Mouse (Mus musculus) embryonic stem cell, embryonic (primary cell): ENCODE results near the gene Hps5.
"Not testable (repeated sequence)": the region's sequence is repeated elsewhere in the genome, so short reads cannot be mapped to it uniquely, and the experiment has no call there.

ENCODE experiments used
- CTCF ChIA-PET, 4 experiments: fragments of 300-600 bp in 2 of 4; fragments of 350-600 bp in 2 of 4; sonication (Branson Sonifier 250); formaldehyde crosslinking; loops; one replicate each; lab custom pipeline; 2022; ENCODE audit warnings: inconsistent platforms in 2 of 4; lab: Charles Lee
- POLR2A ChIA-PET, 4 experiments: fragments of 300-600 bp in 2 of 4; fragments of 350-600 bp in 2 of 4; sonication (Branson Sonifier 250); formaldehyde crosslinking; loops; one replicate each; lab custom pipeline; 2022; ENCODE audit warnings: antibody characterized with exemption in 4 of 4, inconsistent platforms in 1 of 4; lab: Charles Lee

Hps5 gene

DNA sequence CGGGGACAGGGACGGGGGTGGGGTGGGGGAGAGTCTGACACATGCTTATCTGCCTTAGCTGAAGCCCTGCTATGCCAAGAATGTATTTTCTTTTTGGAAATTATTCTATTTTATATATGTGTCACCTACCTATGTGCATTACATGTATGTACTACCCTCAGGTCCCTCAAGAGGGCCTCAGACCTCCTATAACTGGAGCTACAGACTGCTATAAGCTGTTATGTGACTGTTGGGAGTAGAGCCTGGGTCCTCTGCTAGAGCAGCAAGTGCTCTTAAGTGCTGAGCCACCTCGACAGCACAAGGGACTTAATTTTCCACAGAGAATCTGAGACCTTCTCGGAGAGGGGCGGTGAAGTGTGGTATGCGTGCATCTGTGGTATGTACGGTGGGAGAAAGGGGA, 27.4 kb downstream of the Hps5 start:
- CTCF ChIA-PET: interaction anchor here (0.5 to 4.1 kb wide), 18 partner anchors 13 to 1114 kb away, joined by 3 to 28 read pairs (median 3); partner anchors contain the start of genes Saal1 (in 3 of the 4), Gtf2h1 (in 1 of the 4), Hps5 (in 1 of the 4) and Saa3 (in 1 of the 4)
- POLR2A ChIA-PET: interaction anchor here (0.6 to 2.1 kb wide), 18 partner anchors 9 to 89 kb away, joined by 3 to 11 read pairs (median 4); partner anchors contain the start of genes Gtf2h1 (in 2 of the 4), Hps5 (in 2 of the 4) and Saal1 (in 1 of the 4)

DNA sequence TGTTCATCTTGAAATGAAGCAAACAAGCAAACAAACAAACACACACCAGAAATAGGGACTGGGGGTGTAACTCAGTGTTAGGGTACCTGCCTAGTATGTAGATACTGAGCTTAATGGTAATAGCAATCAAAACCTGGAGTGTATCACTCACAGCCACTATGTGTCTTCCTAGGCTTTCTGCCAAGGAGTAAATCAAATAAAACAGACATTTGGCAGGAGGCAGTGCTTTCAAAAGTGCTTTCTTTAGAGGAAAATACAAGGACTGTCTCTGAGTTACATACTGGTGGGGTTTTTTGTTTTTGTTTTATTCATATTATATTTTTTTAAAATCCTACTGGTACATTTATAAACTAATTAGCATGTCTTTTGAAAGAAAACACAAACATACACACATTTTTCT, 28.5 kb downstream of the Hps5 start:
- ChIA-PET CTCF (interaction anchor here in 2 of 4 experiments (0.7 to 1.1 kb wide), 3 partner anchors 50 to 670 kb away, joined by 3 read pairs; no protein-coding TSS in a partner anchor), POLR2A (interaction anchor here in 2 of 4 experiments (1.0 to 2.1 kb wide), 6 partner anchors 9 to 32 kb away, joined by 3 to 11 read pairs (median 4); partner anchors contain the start of genes Gtf2h1 (in 2 of the 2) and Hps5 (in 2 of the 2))

DNA sequence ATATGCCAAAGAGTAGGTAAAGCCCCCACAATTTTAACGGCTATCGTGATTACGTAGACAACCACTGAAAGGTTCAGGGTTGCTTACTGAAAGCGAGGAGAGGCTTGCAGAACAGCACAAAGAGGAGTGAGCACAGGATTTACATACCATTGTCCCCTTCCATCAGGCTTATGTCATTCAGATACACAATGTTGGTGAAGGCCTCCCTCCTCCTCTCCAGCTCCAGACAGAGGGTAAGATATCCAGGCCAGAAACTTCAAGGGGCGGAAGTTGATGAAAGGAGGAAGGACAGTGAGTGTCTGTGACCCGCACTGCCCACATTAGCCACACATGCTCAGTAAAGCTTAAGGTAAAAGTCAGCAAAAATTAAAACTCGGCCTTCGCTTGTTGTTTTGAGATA, 31.2 kb downstream of the Hps5 start:
- POLR2A ChIA-PET: interaction anchor here in 1 of 4 experiments (0.6 to 1.1 kb wide), 3 partner anchors 60 to 74 kb away, joined by 3 read pairs; no protein-coding TSS in a partner anchor
- CTCF ChIA-PET: interaction anchor here in 1 of 4 experiments (0.6 kb wide), 1 partner anchor 385 kb away, joined by 3 read pairs; no protein-coding TSS in a partner anchor

DNA sequence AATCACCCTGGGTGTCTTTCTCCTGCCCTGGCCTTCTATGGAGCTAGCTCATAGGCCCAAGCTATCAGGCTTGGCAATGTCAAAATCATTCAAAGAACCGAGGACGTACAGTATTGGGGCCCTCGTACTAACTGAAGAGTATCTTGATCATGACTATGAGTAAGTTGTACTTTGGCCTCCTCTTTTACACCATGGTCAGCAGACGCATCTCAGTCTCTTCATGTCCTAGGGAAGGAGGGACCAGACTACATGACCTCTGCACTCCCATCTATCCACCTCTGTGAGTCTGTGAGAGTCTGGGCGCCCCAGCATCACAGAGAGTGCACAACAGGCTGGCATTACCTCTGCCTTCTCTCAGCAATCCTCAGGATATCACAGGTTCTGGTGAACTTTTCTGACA, 33.3 kb downstream of the Hps5 start:
- ChIA-PET POLR2A (interaction anchor here in 3 of 4 experiments (0.5 to 1.3 kb wide), 8 partner anchors 13 to 160 kb away, joined by 3 to 6 read pairs (median 3); partner anchors contain the start of gene Saa3 (in 1 of the 3)), CTCF (interaction anchor here in 2 of 4 experiments (0.7 to 1.5 kb wide), 3 partner anchors 8 to 188 kb away, joined by 3 to 5 read pairs (median 3); partner anchors contain the start of gene Saal1 (in 1 of the 2))

DNA sequence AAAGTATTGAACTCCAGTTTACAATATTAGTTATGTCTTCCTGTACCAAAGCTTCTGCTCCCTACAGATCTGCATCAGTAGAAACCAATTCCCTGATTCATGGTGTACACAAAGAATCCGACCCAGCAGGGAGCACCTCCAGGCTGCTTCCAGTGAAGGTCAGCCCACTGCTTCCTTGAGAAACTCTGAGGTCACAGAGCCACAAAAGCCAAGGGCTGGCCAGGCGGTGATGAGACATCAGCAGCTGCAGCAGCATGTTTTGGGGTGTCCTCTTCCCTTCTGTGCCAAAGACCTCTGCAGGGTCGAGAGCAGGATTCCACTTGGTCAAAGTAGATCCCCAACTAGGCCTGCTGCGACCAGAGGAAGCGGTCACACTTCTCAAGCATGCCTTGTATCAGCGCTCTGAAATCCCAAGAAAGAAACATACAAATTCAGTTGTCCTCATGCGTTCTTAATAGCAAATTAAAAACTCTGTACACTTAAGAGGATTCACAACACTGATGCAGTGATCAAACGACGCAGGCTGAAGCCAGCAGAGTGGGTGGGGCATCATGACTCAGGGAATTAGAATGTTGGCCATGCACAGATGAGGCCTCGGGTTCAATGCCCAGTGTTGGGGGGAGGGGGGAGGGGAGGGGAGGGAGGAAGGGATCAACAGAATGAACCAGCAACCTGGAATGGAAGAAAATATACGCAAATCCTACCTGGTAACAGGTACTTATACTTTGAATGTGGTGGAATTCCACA, 34.6 kb downstream of the Hps5 start:
- POLR2A ChIA-PET: interaction anchor here in 2 of 4 experiments (0.5 to 1.4 kb wide), 8 partner anchors 8 to 97 kb away, joined by 3 to 4 read pairs (median 3); no protein-coding TSS in a partner anchor
- CTCF ChIA-PET: interaction anchor here in 3 of 4 experiments (0.5 to 0.8 kb wide), 4 partner anchors 8 to 16 kb away, joined by 3 to 4 read pairs (median 4); no protein-coding TSS in a partner anchor

DNA sequence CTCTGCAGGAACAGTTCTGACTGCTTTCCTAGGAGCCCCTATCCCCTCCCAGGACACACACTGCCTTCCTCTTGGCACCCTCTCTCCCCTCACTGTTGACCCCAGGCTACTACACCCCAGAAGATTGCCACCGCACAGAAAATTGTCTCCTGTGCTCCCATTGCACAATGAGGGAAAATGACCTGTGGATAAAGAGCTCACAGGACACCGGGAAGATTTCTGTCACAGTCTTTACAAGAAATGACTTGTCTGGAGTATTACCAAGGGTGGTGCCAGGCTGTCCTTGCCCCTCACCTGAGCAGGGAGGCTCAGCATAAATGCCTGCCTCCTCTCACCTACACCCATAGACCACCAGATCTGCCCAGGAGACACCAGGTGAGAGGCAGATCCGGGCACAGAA, 44.4 kb downstream of the Hps5 start, which contains the start of gene Saa2:
Saa2 (plus strand) TSS at position 301 of the 400 bp plus-strand sequence.
- POLR2A ChIA-PET: interaction anchor here in 1 of 4 experiments (0.6 kb wide), 1 partner anchor 19 kb away, joined by 6 read pairs; no protein-coding TSS in a partner anchor
- CTCF ChIA-PET: no interaction called here

DNA sequence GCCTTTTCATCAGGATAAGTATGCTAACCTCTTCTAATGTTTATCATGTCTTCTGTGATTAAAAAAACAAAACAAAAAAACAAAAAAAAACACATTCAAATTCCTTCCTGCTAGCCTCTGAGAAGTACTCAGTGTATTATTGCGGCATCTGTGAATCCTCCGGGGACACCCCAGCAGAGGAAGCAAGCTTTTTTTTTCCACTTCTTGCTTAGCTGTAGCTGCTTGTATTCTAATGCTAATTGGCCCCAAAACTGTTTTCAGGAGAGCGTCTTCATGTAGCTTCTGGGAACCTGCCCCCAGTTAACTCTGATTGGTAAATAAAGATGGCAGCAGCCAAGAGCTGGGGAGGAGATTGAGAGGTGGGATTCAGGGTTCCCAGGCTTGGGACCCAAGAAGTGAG, 47.4 kb downstream of the Hps5 start:
- ChIA-PET POLR2A (interaction anchor here in 3 of 4 experiments (0.6 to 1.6 kb wide), 28 partner anchors 8 to 1261 kb away, joined by 3 to 10 read pairs (median 3); partner anchors contain the start of genes Gtf2h1 (in 1 of the 3), Hps5 (in 1 of the 3), Saa3 (in 1 of the 3) and Saa4 (in 1 of the 3)), CTCF (interaction anchor here in 2 of 4 experiments (0.5 to 0.8 kb wide), 2 partner anchors 10 to 38 kb away, joined by 3 to 4 read pairs; no protein-coding TSS in a partner anchor)

DNA sequence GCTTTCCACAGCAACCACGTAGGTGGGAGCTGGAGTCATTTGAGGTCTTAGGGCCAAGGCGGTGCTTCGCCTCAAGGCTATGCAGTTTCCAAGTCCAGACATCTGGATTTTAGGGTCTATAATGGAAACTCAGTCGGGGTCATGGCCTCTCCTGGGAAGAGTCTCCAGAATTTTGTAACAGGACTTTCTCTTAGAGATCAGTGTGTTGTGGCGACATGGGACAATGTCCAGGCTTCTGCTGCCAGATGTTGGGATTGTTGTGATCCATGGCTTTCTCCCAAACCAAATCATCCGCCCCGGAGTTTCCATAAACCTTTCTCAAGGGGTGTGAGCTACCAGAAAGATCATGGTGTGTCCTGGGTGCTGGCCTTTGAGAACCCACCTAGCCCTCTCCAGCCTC, 49.5 kb downstream of the Hps5 start:
- ChIA-PET CTCF (interaction anchor here in 1 of 4 experiments (1.3 kb wide), 1 partner anchor 9 kb away, joined by 3 read pairs; no protein-coding TSS in a partner anchor), POLR2A (interaction anchor here in 2 of 4 experiments (0.8 to 1.2 kb wide), 4 partner anchors 12 to 172 kb away, joined by 3 to 5 read pairs (median 4); no protein-coding TSS in a partner anchor)

DNA sequence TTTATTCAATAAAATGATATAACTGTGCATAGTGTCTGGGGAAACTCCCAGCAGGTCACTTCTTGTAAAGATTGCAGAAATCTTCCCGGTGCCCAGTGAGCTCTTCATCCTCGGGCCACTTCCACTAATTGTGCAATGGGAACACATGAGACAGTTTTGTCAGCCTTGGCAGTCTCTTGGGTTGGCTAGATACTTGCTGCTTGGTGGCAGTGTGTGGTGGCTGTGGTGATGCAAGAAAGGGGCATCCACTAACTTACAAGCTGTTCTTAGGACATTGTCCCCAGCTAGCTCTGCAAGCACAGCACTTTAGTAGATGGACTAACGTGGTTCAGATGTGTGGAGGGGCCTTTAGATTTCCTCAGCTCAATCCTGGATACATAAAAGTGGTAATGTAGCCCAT, 50.0 kb downstream of the Hps5 start:
- ChIA-PET POLR2A (interaction anchor here in 2 of 4 experiments (0.8 to 1.2 kb wide), 4 partner anchors 12 to 172 kb away, joined by 3 to 5 read pairs (median 4); no protein-coding TSS in a partner anchor), CTCF (interaction anchor here in 1 of 4 experiments (1.3 kb wide), 1 partner anchor 10 kb away, joined by 3 read pairs; no protein-coding TSS in a partner anchor)

DNA sequence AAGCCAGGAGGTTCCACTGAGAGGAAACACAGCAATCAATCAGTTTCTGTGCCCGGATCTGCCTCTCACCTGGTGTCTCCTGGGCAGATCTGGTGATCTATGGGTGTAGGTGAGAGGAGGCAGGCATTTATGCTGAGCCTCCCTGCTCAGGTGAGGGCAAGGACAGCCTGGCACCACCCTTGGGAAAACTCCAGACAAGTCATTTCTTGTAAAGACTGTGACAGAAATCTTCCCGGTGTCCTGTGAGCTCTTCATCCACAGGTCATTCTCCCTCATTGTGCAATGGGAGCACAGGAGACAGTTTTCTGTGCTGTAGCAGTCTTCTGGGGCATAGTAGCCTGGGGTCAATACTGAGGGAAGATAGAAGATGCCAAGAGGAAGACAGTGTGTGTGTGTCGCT, 53.0 kb downstream of the Hps5 start, which contains the start of gene Saa1:
Saa1 (minus strand) TSS at position 101 of the 400 bp plus-strand sequence.
- CTCF ChIA-PET: not testable (repeated sequence)

DNA sequence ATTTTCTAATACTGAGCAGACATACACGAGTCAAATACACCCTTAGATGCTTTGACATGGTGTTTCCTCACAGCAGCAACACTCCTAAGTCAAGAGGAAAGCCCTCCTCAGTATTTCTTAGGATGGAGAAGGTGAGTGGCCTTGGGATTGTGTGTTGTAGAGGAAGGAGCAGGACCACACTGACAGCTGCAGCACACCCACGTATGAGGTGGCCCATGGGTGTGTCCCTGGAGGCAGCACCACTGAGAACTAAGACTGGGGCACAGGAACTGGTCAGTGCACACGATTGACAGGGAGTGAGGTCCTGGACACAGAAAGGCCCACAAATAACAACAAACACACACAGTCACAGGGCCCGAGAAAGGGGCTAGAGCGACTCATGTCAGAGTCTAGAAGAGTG, 55.8 kb downstream of the Hps5 start:
- POLR2A ChIA-PET: interaction anchor here in 1 of 4 experiments (0.7 kb wide), 1 partner anchor 218 kb away, joined by 3 read pairs; the partner anchor contains the start of gene Uevld

More for the DNA sequence above, 53.0 kb downstream of the Hps5 start, which contains the start of gene Saa1:
- POLR2A ChIA-PET: interaction anchor here in 1 of 4 experiments (1.4 kb wide), 1 partner anchor 12 kb away, joined by 3 read pairs; no protein-coding TSS in a partner anchor

DNA sequence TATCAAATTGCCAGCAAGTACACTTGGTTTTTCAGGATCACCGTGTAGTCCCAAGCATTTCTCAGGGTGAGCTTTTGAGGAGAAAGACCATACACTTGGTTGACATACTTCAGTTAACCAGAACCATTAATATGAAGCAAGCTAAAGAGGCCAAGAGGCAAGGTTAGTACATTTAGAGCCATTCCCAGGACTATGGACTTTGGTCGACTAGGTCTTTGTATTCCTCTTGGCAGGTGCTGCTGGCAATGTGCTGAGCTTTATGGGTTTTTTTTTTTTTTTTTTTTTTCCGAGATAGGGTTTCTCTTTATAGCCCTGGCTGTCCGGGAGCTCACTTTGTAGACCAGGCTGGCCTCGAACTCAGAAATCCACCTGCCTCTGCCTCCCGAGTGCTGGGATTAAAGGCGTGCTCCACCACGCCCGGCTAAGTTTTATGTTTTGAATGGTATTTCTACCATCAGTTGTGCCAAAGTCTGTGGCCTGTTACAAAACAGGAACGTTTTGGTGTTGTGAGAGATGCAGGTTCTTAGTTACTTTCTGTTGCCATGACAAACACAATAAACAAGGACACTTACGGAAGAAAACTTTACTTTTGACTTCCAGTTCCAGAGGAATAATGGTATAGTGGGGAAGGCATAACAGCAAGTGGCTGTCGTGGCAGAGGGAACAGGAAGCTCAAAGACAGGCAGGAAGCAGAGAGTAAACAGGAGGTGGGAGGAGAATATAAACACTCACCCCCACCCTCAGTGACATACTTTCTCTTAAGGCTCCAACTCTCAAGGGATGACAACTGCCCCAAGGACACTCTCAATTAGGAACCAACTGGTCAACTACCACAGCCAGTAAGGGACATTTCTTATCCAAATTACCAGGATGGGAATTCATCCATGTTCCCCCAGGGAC, 57.1 kb downstream of the Hps5 start:
- ChIA-PET CTCF (interaction anchor here in 2 of 4 experiments (0.6 to 1.0 kb wide), 2 partner anchors 10 to 20 kb away, joined by 4 read pairs; no protein-coding TSS in a partner anchor), POLR2A (interaction anchor here in 2 of 4 experiments (0.6 to 1.3 kb wide), 4 partner anchors 10 to 196 kb away, joined by 3 to 4 read pairs (median 4); no protein-coding TSS in a partner anchor)

More for the DNA sequence above, 55.8 kb downstream of the Hps5 start:
- CTCF ChIA-PET: not testable (repeated sequence)

DNA sequence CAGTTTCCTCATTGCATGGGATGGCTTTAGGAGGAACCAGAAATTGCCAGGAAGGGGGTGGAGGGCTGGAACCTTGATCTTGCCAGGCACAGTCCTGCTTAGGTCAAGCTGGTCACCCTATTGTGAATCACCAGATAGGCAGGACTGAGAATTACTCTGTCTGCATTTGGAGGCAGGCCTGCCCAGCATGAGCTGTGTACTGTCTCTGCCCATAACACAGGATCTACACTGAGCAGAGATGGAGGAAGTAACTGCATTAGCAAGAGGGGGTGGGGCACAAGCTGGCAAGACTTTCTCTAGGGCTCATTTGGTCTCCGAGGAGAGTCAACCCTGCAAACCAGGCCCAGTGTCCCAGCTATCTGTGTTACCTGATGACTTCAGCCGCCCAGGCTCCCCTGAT, 60.9 kb downstream of the Hps5 start:
- ChIA-PET CTCF (interaction anchor here in 1 of 4 experiments (0.7 to 2.4 kb wide), 2 partner anchors 21 to 23 kb away, joined by 3 to 5 read pairs; no protein-coding TSS in a partner anchor), POLR2A (interaction anchor here in 2 of 4 experiments (0.6 to 2.1 kb wide), 8 partner anchors 11 to 332 kb away, joined by 3 to 8 read pairs (median 4); partner anchors contain the start of genes Gtf2h1 (in 1 of the 2) and Hps5 (in 1 of the 2))

DNA sequence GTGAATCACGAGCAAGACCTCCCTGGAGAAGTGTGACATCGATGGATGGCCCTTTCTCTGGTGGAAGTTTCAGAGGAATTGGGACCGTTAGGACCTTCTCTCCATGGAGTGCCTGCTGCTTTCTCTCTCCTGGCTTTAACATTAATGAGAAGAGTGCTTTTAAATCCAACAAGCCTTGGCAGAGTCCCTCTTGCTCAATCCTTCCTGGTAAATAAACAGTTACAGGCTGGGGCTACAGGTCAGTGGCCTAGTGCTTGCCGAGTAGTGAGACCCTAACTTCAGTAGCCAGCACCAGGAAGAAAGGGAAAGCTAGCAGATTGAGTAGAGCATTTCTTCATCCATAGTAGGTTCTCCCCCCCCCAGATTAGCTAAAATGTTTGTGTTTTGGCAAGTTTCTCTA, 63.4 kb downstream of the Hps5 start, which contains the start of gene Saa4:
Saa4 (minus strand) TSS at position 146 of the 400 bp plus-strand sequence.
- ChIA-PET CTCF (interaction anchor here in 1 of 4 experiments (0.6 kb wide), 1 partner anchor 50 kb away, joined by 6 read pairs; no protein-coding TSS in a partner anchor), POLR2A (interaction anchor here in 1 of 4 experiments (0.6 to 0.7 kb wide), 2 partner anchors 16 to 105 kb away, joined by 3 read pairs; no protein-coding TSS in a partner anchor)

DNA sequence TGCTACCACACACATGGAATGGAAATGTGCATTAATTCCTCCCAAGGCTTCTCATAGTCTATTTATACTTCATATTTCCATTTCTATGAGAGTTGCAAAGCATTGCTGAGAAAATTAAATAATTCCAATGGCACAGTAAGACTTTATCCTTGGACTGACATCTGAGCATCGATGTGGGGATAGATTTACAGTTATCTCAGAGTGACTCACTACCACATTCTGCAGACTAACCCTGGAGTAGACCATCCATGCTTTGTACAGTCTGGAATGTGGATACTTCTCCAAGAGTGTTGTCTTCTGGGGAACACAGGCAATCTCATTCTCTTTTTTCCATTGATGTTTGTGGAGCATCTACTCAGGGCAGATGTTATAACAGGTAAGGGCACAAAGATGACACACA, 68.3 kb downstream of the Hps5 start:
- CTCF ChIA-PET: no interaction called here

DNA sequence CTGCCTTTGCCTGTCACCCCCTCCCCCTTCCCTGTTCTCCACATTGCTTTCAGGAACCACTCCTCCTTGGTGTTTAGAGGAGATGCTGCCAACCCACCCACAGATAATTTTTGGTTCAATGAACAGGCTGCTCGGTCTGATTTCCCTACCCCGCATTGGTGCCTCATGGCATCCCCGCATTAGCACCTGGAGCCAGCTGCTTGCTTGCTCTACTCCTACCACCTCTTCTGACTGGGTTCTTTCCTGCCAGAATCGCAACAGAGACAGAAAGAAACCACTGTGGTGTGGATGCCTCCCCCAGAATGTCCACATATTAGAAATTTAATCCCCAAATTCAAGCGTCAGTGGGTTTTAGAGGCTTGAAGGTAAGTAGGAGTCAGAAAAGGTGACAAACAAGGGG, 71.5 kb downstream of the Hps5 start:
- ChIA-PET POLR2A (interaction anchor here in 3 of 4 experiments (0.7 to 1.8 kb wide), 7 partner anchors 9 to 406 kb away, joined by 3 to 6 read pairs (median 4); partner anchors contain the start of gene Saa3 (in 1 of the 3)), CTCF (interaction anchor here in 1 of 4 experiments (1.7 to 2.3 kb wide), 2 partner anchors 10 to 46 kb away, joined by 6 to 8 read pairs; no protein-coding TSS in a partner anchor)

More for the DNA sequence above, 68.3 kb downstream of the Hps5 start:
- POLR2A ChIA-PET: no interaction called here
